Mouse (Mus musculus): Measurements from ENCODE around the gene Oxsr1.

DNA sequence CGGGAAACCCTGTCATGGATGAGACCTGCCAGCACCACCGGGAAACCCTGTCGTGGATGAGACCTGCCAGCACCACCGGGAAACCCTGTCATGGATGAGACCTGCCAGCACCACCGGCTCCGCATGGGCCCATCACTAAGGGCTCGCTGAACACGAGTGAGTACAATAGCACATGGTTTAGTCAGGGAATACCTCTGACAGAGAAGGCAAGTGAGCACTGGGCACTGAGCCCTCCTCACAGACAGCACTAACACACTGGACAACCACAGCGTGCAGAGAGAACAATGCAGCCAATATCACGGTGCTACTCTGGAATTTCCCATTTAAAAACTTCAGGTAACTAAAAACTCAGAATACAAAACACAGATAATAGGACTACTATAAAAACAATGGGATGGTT is 9.1 kb downstream of the Oxsr1 start:
- no peak for TF ChIP-seq POLR2A (IDR thresholded peaks at IDR 0.05; ENCODE audit: borderline replicate concordance, extremely low read depth, insufficient read depth, insufficient read length, poor library complexity, severe bottlenecking)
- no peak for TF ChIP-seq CTCF (IDR thresholded peaks at IDR 0.05; ENCODE audit: borderline replicate concordance, extremely low read depth, insufficient read depth, insufficient read length)

Data from brain, embryonic 14.5 days (tissue).